Mouse (Mus musculus) large intestine, adult 2 months (tissue): ENCODE results near the gene 9530003J23Rik. TPM values are rescaled to one million over a fixed set of nuclear protein-coding genes. Genes with fewer than 3 reads are reported as not detected.
"Not testable (repeated sequence)": the region's sequence is repeated elsewhere in the genome, so short reads cannot be mapped to it uniquely, and the experiment has no call there.

Source experiments
- DNase-seq: peaks from one replicate; pipeline ENCODE4 v3.0.0-alpha.2; 2012; ENCODE audit warnings: low read depth, low spot score
- WGBS: fragments of 180-500 bp; shearing (Covaris S2); methylation state at CpG from one replicate; pipeline ENCODE4 v1.1.7; 2018; 5-methylcytosine and 5-hydroxymethylcytosine counted together
- polyA plus RNA-seq: library from polyadenylated mRNA; depleted of rRNA; stranded (reverse); fragments of >200 nt; gene quantifications from 2 replicates; pipeline ENCODE4 v1.2.3, GENCODE M21; 2012

The 9530003J23Rik gene
- polyA plus RNA-seq, 1 experiment = not detected

DNA sequence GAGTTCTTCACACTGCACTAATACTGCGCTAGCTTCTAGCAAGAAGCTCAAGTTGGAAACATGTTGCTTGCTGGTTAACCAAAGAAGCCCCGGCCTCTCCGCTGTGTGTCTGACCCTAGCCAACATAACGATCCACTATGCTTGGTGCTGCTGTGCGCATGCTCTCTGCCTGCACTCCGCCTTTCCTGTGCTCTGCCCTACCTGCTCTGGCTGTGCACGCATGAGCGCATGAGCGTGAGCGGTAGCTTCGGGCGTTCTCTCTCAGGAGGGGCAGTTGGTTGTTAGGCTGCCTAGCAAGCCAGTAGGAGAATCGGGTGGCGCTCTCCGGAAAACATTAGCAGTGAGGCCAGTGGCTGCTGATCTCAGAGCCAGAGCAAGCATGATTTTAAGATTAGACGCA is 8.7 kb downstream of the 9530003J23Rik start:
- no peak for DNase-seq
- 52% methylated on average over 16 of the region's 16 CpGs for WGBS

DNA sequence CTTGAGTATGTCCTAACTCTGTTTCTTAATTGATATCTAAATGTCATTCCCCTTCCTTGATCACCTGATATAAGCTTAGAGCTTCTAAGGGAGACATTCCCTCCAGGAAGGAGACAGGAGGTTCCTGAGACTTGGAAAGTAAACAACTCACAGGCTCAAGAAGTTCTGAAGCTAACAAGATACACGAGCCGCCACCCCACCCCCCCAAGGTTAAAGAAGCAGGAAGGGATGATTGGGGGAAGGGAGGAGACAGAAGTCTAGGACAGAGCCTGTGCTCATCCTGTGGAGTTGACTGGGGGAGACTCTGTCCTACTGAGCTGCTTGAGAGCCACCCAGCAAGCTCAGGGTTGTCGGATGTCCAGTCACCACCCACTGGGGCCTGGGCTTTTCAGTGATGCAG is 12.5 kb downstream of the 9530003J23Rik start:
- DNase-seq = no peak

DNA sequence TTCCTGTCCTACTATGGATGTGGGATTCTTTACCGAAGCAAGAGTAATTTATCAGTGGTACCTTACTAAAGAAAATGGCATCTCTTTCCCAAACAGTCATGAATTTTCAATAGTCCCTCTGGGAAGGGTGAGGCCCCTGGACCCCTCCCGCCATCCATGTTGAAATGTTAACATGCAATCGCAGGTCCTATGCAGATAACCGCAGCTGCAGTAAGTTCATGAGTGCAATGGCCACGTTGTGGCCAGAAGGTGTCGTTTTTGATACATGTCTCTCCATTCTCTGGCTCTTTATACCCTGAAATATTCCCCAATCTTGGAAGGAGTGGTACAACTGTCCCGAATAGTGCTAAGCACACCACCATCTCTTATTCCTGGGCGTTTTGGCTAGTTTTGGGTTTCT is 13.4 kb downstream of the 9530003J23Rik start:
- DNase-seq = no peak
- WGBS = 55% methylated on average over 8 of the region's 8 CpGs

More for the DNA sequence above, 12.5 kb downstream of the 9530003J23Rik start:
- WGBS = 57% methylated on average over 3 of the region's 3 CpGs

DNA sequence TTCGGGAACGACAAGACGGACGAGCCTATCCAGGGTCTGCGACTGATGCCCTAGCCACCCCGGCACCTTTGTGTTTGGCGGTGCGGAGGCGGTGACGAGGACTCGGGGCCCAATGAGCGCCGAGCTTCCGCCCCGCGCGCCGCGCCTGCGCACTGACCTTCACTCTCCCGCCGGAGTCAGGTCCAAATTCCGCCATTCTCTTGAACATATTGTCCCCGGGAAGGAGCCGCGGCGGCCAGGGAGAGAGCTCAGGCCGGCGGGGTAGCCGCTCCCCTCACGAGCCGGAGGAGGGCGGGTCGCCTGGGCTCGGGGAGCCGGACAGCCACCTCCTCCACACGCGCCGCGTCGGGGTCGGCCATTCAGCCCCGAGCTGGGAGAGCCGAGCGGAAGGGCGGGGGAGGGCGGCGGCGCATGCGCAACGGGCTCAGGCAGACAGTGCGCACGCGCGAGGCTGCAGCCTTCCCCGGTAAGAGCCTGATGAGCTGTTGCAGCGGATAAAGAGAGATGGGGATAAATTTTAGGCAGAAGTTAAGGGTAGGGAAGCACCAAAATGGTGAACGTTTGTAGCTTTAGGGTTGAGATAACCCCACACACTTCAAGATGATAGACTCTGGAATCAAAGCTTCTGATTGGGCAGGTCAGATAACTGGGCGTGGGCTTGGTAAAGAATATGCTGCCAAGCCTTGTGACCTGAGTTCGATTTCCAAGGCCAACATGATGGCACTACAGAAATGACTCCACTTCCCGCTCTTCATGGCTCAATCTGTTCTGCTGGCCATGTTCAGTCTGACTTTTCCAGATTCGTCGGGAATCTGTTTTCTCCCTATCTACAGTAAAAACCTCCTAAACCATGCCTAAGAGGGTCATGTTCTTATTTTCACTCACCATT is 14.2 kb downstream of the 9530003J23Rik start, which contains the start of gene Yeats4:
Gene Yeats4 (minus strand): TSS at position 406 of the 889 bp plus-strand sequence.
- DNase-seq = peak; percentile 56
- under 1% methylated on average over 63 of the region's 63 CpGs for WGBS

DNA sequence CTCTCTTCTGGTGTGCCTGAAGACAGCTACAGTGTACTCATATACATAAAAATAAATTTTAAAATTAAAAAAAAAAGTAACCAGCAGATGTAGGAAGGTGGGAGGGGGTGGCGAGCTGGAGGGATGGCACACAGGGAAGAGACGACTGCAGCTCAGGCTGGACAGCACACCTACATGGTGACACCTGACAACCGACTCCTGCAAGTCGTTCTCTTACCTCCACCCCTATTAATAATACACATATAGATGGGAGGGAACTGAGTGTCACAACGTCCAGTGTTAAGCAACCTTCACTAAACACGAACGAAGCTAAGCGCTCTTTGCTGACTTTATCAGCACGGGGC is 14.8 kb downstream of the 9530003J23Rik start:
- 1% methylated on average over 9 of the region's 9 CpGs for WGBS
- DNase-seq = no peak

DNA sequence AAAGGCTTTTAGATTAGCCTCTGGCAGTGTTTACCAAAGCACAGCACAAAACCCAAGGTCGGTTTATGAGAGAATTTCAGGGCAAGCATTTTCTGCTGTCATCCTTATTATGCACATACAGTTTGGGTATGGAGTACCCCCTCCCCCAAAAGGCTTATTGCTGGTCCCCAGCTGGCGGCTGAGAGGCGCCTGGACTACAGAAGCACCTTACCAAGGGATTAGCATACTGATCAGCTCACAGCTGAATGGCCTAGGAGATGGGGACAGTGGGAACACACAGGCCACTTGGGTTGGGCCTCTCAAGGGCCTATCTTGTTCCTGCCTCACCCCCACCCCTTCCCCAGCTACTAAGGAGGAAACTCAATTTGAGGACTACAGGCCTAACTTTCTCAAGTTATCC is 15.7 kb downstream of the 9530003J23Rik start:
- WGBS = 76% methylated on average over 3 of the region's 3 CpGs
- DNase-seq = no peak

DNA sequence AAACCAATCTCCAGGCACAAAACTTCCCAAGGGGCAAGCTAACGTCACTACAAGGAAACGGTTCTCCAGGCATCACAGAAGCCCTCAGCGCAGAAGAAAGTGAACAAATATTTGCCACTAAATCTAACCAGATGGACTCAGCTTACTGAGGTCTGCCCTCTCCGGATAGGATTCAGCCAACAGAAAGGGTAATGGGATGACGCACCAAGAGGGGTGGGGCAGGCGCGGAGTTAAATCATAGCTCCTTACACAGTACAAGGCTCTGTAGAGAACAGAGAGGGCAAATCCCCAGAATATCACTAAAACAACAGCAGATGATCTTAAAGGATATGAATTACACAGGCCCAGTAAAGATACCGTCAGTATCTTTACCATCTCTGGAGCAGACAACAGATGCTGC is 20.2 kb downstream of the 9530003J23Rik start:
- no peak for DNase-seq
- 96% methylated on average over 8 of the region's 8 CpGs for WGBS

DNA sequence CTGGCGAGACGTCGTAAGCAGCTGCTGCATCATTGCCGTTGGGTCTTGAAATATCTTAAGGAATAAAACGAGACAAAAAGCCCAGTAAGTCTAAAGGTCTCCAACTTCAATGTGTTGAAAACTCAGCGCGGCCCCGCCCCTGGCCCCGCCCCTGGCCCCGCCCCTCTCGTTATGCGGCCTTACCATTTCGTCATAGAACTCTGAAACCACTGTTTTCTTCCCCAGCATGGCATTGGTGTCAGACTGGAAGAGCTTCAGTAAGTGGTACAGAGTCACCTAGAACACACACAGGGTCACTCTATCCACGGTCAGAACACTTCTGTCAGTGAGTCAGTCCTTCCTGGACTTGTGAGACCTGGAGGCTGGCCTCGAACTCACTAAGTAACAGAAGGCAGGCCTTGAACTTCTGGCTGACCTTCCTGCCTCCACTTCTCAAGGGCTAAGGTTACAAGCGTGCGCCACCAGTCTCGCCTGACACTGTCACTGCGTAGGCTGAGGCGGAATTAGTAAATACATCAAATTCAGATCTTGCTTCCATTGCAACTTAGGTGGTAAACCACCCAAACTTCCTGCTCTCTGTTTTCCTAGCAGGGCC is 21.2 kb downstream of the 9530003J23Rik start:
- 73% methylated on average over 20 of the region's 20 CpGs for WGBS
- no peak for DNase-seq

DNA sequence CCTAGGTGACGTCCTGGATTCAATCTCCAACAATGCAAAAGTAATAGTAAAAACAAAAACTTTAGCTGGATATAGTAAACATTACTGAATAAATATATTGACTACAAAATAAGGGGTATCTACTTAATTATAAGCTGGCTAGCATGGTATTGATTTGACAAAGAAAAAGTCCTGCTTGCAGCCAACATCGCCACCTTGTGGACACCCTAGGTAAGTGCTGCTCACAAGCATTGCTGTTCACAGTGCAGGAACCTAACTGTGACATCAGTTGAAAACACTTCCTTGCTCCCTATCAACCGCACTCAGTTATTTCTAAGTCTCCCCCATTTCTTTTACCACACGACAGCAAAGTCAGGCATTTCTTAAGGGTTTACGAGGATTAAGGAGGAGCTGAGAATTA is 21.7 kb downstream of the 9530003J23Rik start:
- WGBS = 64% methylated on average over 5 of the region's 5 CpGs

DNA sequence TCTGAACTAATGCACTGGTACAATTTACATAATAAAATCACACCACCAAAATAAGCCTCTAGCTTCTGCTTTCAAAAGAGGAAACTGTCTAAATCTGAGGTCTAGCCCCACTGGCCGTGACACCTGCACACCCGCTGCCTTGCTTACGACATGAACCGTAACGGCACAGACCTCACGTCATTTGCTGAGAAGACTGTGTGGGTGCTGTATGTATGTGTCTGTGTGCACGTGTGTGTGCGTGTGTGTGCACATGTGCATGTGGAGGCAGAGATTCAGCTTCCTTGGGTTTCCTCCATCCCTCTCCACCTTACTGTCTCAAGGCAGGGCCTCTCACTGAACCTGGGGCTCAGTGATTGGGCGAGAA is 22.4 kb downstream of the 9530003J23Rik start:
- WGBS = 93% methylated on average over 9 of the region's 9 CpGs
- DNase-seq = no peak

More for the DNA sequence above, 21.7 kb downstream of the 9530003J23Rik start:
- DNase-seq = no peak

DNA sequence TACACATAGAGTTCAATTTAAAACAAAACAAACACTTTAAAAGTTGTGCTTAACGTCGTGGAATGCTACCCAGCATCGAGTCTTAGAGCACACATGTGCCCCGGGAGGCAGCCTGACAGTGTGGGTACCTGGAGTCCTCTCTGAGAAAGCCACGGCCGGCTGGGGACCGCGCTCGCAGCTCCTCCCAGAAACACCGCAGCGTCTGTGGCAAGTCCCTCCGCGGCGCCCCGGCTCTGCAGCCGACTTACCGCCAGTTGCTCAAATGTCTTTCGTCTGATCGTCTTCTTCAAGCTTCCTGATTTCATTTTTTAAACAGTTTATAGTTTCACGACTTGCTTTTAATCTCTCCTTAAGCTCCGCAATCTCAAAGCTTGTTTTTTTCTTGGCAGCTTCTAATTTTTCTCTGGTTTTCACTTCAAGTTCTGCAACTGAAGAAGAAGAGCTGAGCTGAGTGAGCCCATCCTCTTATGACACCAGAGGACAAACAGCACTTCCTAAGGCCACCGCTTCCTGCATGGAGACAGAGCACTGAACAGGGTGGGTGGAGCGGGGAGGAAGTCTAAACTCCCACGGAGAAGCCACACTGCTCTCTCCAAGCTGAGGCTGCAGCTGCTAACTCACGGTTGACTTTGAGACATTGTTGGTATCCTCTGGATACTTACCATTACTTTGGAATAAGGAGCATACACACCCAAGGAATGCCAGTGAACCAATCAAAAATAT is 22.9 kb downstream of the 9530003J23Rik start:
- 76% methylated on average over 25 of the region's 25 CpGs for WGBS
- no peak for DNase-seq

DNA sequence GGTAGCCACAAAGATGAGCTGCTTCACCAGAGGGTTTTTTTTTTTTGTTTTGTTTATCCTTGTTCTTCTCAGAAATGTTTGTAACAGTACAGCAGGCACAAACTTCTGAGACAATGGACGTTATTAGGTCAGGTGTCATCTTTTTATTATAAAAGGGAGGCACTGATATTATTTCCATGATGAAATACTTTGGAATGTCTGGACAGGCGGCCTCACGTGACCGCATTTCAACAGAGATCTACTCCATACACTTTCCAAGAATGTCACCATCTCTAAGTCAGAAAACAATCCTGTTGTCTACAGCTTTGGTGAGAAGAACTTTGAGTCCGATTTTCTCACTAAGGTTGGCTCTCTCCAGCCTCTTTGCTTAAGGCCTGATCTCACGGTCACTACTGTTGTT is 27.5 kb downstream of the 9530003J23Rik start:
- no peak for DNase-seq
- 78% methylated on average over 6 of the region's 6 CpGs for WGBS

DNA sequence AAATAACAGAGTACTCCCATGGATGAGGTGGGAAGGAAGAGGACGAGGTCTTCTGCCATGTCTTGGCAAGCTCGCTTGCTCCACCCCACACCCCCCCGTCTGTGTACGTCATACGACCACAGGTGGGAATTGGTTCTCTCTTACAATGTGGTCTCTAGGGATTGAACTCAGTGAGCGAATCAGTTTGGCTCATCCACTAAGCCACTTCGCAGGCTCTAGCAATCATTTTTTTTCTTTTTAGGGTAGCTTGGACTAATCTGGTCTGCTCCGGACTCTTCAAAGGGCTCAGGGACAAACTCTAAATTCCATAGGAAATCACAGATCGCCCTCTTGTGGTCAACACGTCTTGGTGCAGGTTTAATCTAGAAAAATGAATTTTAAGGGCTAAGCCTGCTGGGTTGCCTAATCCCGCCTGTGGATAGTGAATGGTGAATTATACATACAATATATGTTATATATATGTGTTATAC is 29.0 kb downstream of the 9530003J23Rik start:
- peak; percentile 44 for DNase-seq
- 7% methylated on average over 11 of the region's 11 CpGs for WGBS

DNA sequence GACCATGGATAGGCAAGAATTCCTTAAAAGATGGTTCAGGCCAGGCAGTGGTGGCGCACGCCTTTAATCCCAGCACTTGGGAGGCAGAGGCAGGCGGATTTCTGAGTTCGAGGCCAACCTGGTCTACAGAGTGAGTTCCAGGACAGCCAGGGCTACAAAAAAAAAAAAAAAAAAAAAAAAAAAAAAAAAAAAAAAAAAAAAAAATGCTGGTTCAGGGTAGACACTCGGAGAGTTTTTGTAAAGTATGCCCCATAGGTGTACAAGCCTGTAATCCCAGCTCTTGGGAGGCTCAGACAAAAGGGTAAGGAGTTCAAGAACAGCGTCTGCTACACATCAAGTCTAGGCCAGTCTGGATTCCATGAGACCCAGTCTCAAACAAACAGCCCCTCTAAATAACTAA is 29.7 kb downstream of the 9530003J23Rik start:
- 85% methylated on average over 6 of the region's 6 CpGs for WGBS
- not testable (repeated sequence) for DNase-seq

DNA sequence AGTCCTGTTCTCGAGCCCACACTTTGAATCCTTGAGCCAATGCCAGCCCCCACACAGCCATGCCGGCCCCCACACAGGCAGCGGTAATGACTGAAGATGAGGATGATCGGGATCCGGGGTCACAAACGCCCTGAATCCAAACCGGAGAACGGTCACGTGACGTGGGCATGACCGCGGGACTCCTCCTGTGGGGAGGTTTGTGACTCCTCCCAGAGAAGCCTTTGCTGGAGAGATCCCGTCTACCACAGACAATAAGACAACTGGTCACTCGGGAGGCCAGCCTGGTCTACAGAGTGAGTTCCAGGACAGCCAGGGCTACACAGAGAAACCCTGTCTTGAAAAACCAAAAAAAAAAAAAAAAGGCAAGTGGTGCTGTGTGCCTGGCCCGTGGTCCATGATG is 30.3 kb downstream of the 9530003J23Rik start:
- 81% methylated on average over 15 of the region's 15 CpGs for WGBS
- no peak for DNase-seq

DNA sequence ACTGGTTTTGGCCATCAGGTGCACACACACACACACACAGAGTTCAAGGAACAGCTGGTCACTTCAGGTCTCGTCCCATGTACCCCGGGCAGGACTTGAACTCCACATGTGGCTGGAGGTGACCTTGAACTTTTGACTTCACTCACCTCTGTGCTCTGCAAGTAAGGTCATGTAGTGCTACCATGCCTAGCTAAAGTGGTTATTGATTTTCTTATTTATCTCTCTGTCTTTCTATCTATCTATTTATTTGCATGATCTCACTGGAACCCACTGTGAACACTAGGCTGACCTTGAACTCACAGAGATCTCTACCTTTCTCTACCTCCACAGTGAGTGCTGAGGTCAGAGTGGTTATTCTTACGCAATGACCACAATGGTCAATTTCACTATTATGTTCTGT is 32.4 kb downstream of the 9530003J23Rik start:
- WGBS = 90% methylated on average over 3 of the region's 3 CpGs
- no peak for DNase-seq

DNA sequence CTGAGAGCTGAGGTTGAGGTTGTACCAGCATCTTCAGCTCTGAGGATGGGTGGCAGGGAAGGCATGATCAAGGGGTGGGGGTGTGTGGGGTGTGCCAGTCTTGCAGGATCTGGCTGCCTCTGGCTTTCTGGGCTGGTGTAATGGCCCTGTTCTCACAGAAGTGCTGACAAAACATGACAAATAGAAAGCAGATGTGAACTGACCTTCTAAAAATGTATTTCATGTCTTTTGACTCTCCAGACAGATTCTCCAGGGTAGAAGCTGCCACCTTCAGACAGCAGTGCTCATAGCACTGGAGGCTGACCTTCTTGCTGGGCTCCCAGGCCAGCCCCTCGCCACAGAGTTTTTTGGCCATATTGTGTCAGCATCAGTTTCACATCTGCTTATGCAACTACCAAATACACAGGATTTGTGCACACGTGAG is 34.9 kb downstream of the 9530003J23Rik start:
- no peak for DNase-seq

DNA sequence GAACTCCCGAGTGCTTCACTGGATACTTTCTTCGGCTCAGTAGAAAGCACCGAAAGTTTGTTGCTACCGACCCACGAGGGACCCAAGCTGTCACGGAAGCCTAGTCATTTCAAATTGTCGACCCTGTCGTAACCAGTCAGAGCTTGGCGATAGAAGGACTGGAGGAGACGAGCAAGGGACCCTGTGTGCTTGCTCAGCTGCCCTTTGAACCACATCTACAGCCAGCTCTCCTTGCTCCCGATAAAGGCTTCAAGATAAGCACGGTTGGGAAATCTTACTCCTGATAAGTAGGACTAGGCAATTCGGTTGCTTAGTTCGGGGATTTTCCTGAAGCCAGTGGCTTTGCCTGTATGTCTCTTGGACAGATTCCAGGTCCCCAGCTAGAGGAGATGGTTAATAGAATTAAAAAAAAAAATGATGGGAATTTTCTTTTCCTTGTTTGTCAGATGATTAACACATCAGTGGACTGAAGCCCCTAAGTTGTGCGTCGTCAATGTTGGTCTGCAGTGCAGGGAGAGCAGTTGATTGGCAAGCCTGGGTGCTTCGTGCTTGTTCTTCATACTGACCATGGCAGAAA is 35.4 kb downstream of the 9530003J23Rik start:
- WGBS = 44% methylated on average over 17 of the region's 17 CpGs

More for the DNA sequence above, 34.9 kb downstream of the 9530003J23Rik start:
- WGBS = 75% methylated on average over 2 of the region's 2 CpGs

DNA sequence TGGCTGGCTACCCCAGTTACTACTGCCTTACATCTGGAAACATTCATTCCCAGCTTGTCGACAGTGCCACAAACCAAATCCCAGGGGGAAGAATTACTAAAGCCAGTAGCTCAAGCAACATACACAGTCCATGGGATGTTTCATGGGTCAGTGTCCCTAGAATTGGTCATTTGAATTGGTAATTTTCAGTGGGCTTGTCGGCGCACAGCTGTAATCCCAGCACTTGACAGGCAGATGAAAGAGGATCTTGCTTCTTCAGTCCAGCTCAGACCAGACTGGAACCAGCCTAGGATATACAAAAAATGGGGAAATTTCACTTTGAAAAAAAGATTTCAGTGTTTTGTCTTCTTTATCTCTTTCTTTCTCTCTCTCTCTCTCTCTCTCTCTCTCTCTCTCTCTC is 38.8 kb downstream of the 9530003J23Rik start:
- 82% methylated on average over 3 of the region's 3 CpGs for WGBS
- no peak for DNase-seq

More for the DNA sequence above, 35.4 kb downstream of the 9530003J23Rik start:
- no peak for DNase-seq

DNA sequence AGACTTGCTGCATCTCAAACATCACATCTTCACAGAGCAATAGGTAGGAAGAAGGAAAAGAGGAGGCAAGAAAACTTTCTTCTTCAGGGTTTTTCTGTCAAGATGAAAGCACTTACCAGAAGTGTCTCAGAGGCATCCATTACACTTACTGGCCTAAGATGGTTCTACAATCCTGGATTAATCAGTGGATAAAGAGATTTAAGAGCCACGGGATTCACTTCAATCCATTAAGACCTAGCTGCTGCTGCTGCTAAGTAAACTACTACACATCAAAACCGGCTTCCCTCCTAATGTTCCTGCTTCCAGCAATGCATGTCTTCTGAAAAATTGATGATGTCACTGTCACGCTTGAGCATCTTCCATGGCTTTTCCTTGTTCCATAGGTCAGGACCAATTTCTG is 41.8 kb downstream of the 9530003J23Rik start:
- WGBS = 83% methylated on average over 3 of the region's 3 CpGs
- DNase-seq = no peak
